Mouse (Mus musculus): Measurements from ENCODE around the gene Bcl7b.

Bcl7b gene

GRCm38 (mm10) chr5:135168063-135169062, at the start of gene Bcl7b:
Gene Bcl7b (plus strand): TSS chr5:135168283.
- peak; percentile 98 for DNase-seq (ENCODE audit: low read depth)

- DNase-seq (ENCODE audit: low read depth): peak; percentile 83
Measured at GRCm38 (mm10) chr5:135118589-135119081, 49.4 kb upstream of the Bcl7b start.

GRCm38 (mm10) chr5:135120753-135121152, 47.3 kb upstream of the Bcl7b start:
- DNase-seq (ENCODE audit: low read depth): peak; percentile 57

GRCm38 (mm10) chr5:135126121-135126520, 42.0 kb upstream of the Bcl7b start:
- DNase-seq (ENCODE audit: low read depth): no peak

- no peak for DNase-seq (ENCODE audit: low read depth)
Measured at GRCm38 (mm10) chr5:135127669-135128068, 40.4 kb upstream of the Bcl7b start.

GRCm38 (mm10) chr5:135129747-135130146, 38.3 kb upstream of the Bcl7b start:
- DNase-seq (ENCODE audit: low read depth): no peak

GRCm38 (mm10) chr5:135133736-135134405, 34.2 kb upstream of the Bcl7b start:
- DNase-seq (ENCODE audit: low read depth): peak; percentile 94

- peak; percentile 70 for DNase-seq (ENCODE audit: low read depth)
Measured at GRCm38 (mm10) chr5:135134534-135134933, 33.5 kb upstream of the Bcl7b start.

- no peak for DNase-seq (ENCODE audit: low read depth)
Measured at GRCm38 (mm10) chr5:135139881-135140280, 28.2 kb upstream of the Bcl7b start.

GRCm38 (mm10) chr5:135144469-135144868, 23.6 kb upstream of the Bcl7b start:
- DNase-seq (ENCODE audit: low read depth): no peak

GRCm38 (mm10) chr5:135145532-135145931, 22.6 kb upstream of the Bcl7b start:
- no peak for DNase-seq (ENCODE audit: low read depth)

- DNase-seq (ENCODE audit: low read depth): no peak
Measured at GRCm38 (mm10) chr5:135145955-135146354, 22.1 kb upstream of the Bcl7b start.

GRCm38 (mm10) chr5:135148715-135149052, 19.4 kb upstream of the Bcl7b start:
- no peak for DNase-seq (ENCODE audit: low read depth)

- peak; percentile 100 for DNase-seq (ENCODE audit: low read depth)
Measured at GRCm38 (mm10) chr5:135149053-135149819, 18.8 kb upstream of the Bcl7b start, which contains the start of gene Tbl2. Gene Tbl2 (plus strand): TSS chr5:135149657.

GRCm38 (mm10) chr5:135149820-135150178, 18.3 kb upstream of the Bcl7b start:
- no peak for DNase-seq (ENCODE audit: low read depth)

- DNase-seq (ENCODE audit: low read depth): no peak
Measured at GRCm38 (mm10) chr5:135156496-135156895, 11.6 kb upstream of the Bcl7b start.

- no peak for DNase-seq (ENCODE audit: low read depth)
Measured at GRCm38 (mm10) chr5:135161221-135161620, 6.9 kb upstream of the Bcl7b start.

- no peak for DNase-seq (ENCODE audit: low read depth)
Measured at GRCm38 (mm10) chr5:135161650-135162049, 6.4 kb upstream of the Bcl7b start.

GRCm38 (mm10) chr5:135162361-135162760, 5.7 kb upstream of the Bcl7b start:
- DNase-seq (ENCODE audit: low read depth): no peak

GRCm38 (mm10) chr5:135162821-135163220, 5.3 kb upstream of the Bcl7b start:
- no peak for DNase-seq (ENCODE audit: low read depth)

- DNase-seq (ENCODE audit: low read depth): no peak
Measured at GRCm38 (mm10) chr5:135166909-135167308, 1.2 kb upstream of the Bcl7b start.

GRCm38 (mm10) chr5:135167469-135167868, 614 bp upstream of the Bcl7b start:
- DNase-seq (ENCODE audit: low read depth): peak; percentile 29
